Mouse (Mus musculus) spleen, embryonic (tissue): ENCODE measurements around the gene Cep128.
"Not testable (repeated sequence)": the region's sequence is repeated elsewhere in the genome, so short reads cannot be mapped to it uniquely, and the experiment has no call there.

Source experiments
- CTCF ChIA-PET: fragments of 350-600 bp; sonication (Branson Sonifier 250); formaldehyde crosslinking; loops from one replicate; lab custom pipeline; 2022; lab: Charles Lee

Gene Cep128

GRCm38 (mm10) chr12:91063337-91064015 is 320.7 kb downstream of the Cep128 start:
- CTCF ChIA-PET: no interaction called here

DNA sequence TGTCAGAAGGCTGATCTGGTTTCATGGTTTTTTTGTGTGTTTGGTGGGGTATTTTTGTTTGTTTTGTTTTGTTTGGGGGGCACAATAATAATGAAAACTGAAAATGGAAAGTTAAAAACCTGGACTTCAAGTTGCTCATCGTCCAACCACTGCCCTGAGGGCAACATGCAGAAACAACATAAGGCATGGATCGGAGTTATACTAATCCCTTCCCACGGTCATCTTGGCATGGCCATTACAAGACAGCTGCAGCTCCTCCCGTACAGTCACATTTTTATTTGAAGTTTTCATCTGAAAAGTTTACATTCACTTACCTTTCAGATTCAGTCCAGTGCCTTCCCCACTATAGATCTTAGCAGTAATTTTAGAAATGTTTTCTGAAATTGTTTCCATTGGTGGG is 321.5 kb downstream of the Cep128 start:
- CTCF ChIA-PET: no interaction called here

DNA sequence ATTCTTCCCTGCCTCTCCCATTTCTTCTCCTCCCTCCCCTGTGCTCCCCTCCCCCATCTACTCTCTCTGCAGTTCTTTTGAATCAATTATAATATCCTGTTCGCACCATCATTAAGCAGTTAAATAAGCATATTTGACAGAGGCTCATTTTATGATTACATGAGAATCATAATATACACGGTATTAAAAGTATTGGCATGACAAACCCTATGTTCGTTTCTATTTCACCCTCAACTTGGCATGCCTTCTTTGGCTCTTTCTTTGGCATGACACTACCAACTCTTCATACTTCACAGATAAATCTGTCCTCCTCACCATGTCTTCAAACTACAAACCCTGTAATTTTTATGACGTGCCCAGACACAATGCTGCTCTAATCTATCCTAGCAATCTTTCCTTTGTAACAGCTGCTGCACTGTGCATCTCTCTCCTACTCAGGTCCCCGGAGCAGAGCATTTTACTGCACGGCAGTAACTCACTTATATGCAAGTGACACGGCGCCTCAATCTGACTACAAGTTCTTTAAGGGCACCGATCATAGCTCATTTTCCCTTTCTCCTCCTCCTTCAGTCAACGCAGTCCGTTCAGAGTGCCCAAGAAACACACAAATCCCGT is 324.4 kb downstream of the Cep128 start:
- CTCF ChIA-PET: no interaction called here

GRCm38 (mm10) chr12:91056885-91057284 is 327.3 kb downstream of the Cep128 start:
- CTCF ChIA-PET: no interaction called here

DNA sequence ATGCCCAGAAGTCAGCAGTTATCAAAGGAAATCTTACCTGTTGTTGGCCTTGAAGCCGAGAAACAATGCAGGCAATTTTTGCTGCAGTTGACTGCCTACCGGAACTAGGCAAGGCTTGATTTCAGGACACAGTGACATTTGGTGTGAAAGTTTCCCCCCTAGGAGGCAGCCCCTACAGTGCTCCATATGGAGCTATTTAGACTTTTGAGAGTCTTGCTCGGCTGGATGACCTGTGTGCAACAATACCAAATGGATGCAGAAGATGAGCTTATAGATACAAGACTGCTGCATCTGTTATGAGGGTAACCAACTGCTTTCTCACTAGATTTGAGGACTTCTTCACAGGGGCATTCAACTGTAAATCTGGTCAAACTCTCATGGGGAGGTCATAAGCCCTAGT is 331.9 kb downstream of the Cep128 start:
- CTCF ChIA-PET: no interaction called here

- CTCF ChIA-PET: no interaction called here
These were observed 333.4 kb downstream of the Cep128 start for GRCm38 (mm10) chr12:91050593-91051325.

DNA sequence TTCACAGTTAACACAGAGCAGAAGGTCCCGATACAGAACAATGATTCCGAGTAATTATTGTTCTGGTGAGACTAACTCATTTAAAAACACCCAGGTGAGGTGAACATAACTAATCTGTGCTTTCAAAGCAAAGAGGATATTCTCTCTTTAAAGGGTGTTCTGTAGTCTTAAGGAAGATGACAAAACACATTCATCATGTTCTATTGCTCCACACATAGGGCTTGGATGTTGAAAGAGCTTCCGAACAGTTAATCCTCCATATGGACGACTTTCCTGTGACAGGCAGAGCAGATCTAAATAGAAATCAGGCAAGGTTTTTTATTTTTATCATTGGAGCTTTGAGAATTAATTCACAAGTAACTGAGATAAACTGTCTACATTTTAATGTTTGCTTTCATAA is 342.8 kb downstream of the Cep128 start:
- CTCF ChIA-PET: no interaction called here

- CTCF ChIA-PET: no interaction called here
These were observed 343.8 kb downstream of the Cep128 start for GRCm38 (mm10) chr12:91040267-91040905.

- CTCF ChIA-PET: no interaction called here
These were observed 355.1 kb downstream of the Cep128 start for GRCm38 (mm10) chr12:91029116-91029515.

GRCm38 (mm10) chr12:91027681-91028080 is 356.5 kb downstream of the Cep128 start:
- CTCF ChIA-PET: no interaction called here

- CTCF ChIA-PET: no interaction called here
These were observed 357.1 kb downstream of the Cep128 start for GRCm38 (mm10) chr12:91027100-91027499.

- CTCF ChIA-PET: no interaction called here
These were observed 369.1 kb downstream of the Cep128 start for GRCm38 (mm10) chr12:91015075-91015474.

- CTCF ChIA-PET: no interaction called here
These were observed 371.2 kb downstream of the Cep128 start for GRCm38 (mm10) chr12:91013043-91013442.

DNA sequence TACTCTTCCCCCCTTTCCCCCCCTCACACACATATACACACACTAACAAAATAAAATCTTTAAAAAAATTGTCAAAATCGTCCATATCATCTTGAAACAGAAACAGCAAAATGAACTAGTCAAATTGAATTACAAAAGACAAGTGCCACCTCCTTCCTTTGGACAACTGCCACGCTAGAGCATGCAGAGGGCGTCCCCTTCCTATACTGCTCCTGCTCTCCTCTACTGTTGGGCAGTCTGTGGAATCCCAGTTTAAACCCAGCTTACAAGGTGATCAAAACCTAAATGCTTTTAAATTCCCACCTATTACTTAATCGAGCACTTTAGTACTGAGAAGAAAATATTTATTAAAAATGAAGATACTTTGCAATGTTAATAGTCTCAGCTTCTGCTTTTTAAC is 372.0 kb downstream of the Cep128 start:
- CTCF ChIA-PET: no interaction called here

DNA sequence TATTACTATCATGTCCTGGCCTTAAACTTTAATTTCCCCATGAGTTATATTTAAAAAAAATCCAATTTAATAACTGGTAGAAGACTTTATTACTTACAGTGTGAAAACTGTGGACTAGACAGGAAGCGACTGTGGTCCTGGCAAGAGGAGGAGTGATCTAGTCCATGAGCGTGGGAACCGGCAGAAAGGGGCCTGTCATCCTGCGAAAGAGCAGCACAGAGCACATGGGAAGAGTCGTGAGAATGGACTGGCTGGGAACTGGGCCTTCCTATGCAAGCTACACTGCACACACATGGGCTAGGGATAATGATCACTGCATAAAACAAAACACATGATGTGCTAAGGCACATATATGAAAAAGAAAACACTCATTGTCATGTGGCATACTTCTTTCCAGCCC is 375.5 kb downstream of the Cep128 start:
- CTCF ChIA-PET: interaction anchor here (0.6 kb wide), 1 partner anchor 29 kb away, joined by 7 read pairs; no protein-coding TSS in a partner anchor

DNA sequence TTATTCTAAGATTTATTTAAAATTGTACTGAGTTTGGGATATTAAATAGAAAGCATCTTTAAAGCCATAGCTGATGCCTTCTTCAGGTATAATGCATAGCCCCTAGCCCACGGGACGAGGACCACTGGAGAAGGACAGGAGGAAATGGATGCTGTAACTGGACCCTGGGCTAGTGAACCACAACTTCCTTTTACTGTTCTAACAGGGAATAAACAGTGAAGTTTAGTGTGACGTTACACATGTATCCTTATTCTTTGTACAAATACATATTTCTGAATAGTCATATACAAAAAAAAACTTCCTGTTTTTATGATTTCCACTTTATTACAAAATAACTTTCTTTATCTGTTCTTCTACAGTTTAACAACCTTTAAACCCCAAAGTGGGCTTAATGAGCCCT is 376.0 kb downstream of the Cep128 start:
- CTCF ChIA-PET: no interaction called here

DNA sequence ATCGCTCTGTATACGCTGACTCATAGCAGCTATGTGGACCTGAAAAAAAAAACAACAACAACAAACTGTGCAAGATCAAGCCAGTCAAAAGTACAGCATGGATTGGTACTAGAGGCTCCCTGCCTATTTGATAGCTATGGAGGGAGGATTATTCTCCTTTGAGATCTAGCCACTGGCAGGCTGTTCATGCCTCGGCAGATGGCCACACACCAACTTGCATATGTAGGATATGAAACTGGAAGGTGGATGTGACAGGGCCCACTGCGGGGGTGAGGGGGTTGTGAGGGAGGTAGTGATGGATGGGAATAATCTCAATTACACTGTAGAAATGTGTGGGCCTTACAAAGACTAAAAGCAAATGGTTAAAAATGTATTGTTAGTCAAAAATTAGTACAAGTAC is 386.7 kb downstream of the Cep128 start:
- CTCF ChIA-PET: no interaction called here

DNA sequence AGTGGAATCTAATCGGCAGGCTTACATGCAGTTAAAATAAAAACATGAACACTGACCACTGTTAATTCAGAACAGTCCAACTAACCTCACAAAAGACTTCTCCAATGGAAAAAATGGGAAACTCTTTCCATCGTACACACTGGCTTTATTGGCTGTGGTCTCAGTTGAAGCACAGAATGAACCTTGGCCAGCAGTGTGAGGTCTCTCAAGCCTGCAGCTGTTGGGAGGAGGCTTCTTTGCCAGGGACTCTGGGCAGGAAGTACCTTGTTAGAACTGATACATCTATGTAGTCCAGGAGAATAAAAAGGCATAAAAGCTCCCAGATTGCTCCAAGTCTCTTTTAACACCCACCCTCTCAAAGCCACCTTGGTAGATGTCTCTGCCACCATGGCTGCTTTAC is 390.9 kb downstream of the Cep128 start:
- CTCF ChIA-PET: no interaction called here

GRCm38 (mm10) chr12:90987782-90988181 is 396.4 kb downstream of the Cep128 start:
- CTCF ChIA-PET: no interaction called here

DNA sequence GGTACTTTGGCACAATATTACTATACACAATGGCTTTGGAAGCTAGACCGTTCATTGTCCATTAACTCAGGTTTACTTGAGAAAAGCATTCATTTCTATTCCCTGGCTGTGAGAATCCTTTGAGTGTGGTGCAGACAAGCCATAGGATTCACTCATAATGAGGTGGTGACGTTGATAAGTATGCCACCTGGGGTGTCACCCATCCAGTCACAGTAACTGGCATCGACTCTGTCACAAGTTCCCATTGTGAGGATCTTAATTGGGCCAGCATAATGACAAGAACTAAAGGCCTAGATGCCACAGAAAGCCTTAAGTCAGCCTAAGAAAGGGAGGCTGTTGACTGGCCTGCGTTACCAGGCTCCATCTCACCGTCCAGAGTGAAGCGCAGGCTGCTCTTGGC is 396.9 kb downstream of the Cep128 start:
- CTCF ChIA-PET: no interaction called here

DNA sequence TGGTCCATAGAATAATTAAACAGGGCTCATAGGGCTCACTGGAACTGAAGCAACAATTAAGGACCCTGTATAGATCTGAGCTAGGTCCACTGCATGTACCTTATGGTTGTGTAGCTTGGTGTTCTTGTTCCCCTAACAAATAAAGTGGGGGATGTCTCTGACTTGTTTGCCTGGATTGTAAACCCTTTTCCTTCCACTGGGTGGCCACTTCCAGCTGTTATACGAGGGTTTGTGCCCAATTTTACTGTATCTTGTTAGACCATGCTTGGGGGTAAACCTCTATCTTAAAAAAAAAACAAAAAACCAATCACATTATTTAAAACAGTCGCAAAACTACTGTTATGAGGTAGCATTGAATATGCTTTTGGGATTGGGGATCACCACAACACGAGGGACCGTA is 402.2 kb downstream of the Cep128 start:
- CTCF ChIA-PET: no interaction called here

- CTCF ChIA-PET: not testable (repeated sequence)
These were observed 407.8 kb downstream of the Cep128 start for GRCm38 (mm10) chr12:90976406-90976805.
